Mouse (Mus musculus) natural killer cell, adult 2 months (primary cell): Measurements from ENCODE around the gene Rasa2.
A peak's percentile ranks its signal among the peaks of the same experiment; 100 is the strongest.
"Not testable (repeated sequence)": the region's sequence is repeated elsewhere in the genome, so short reads cannot be mapped to it uniquely, and the experiment has no call there.

ENCODE experiments used
- DNase-seq, 2 experiments: peaks; one replicate each; pipeline ENCODE4 v3.0.0; 2022; ENCODE audit warnings: low spot score in 2 of 2

The Rasa2 gene

DNA sequence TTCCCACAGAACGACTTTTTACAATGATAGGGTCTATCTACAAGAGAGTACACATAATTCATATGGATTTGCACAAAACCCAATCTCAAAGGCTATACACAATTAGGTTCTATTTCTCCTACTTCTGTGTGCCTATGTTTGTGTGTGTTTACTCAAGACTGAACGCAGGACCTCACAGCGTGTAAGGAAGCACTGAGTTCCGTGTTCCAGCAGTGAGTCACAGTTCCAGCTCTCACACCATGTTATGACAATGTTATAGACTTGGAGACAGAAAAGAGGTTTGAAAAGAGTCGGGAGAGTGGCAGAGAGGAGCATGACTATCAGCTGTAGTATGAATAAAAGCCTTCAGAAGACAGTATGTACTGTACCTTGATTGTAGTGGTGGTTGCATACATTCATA is 42.1 kb downstream of the Rasa2 start:
- no peak for DNase-seq

DNA sequence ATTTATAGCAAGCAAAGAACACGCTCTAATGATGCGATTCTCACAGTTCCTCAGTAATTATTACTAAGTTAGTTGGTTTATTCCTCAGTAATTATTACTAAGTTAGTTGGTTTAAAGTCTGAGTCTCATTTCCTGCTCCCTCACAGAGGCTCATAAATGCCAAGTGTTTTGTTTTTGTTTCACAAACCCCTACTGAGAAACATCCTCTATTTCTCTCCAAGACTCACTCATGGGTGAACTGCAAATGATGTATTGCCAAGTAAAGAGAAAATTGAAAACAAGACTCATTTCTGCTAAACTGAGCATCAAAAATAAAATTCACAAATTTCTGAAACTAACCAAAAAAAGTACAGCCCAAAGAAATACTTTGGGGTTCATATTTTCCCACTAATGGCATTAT is 47.9 kb downstream of the Rasa2 start:
- DNase-seq: no peak

DNA sequence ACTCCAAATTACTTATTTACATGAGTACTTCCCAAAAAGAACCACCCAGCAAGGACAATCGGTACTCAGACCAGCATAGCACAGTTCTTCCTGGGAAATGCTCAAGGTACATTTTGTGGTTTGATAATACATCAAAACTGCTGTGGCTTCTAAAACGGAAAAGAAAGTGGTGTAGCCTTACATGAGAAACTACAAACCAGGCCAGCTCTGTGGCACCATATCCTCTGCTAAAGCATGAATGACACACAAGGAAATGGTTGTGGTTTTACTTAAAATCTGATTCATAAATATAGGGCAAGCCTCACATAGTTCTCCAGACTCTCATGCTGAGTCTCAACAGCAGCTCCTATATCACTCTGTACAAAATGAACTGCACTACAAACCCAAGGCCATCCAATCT is 48.3 kb downstream of the Rasa2 start:
- peak; percentile 40 to 42 for DNase-seq

GRCm38 (mm10) chr9:96578190-96578589 is 53.2 kb downstream of the Rasa2 start:
- DNase-seq: no peak

DNA sequence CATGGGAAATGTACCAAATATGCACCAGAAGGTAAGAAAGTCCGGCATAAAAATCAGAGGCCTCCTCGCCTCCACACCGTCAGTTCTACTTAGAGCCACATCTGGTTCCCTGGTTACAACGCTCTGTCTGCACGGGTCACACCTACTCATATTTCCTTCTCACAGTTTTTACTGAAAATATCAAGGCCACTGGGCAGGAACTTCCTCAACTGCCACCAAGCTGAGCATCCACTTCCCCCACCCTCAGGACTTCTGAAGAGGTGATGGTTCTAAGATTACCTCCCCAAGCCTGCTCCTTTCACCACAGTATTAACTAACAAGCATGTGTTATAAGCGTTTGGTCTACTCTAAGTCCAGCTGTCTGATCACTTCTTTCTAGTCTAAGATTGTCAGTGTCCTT is 53.7 kb downstream of the Rasa2 start:
- DNase-seq: no peak

- no peak for DNase-seq
Measured at GRCm38 (mm10) chr9:96573252-96573651, 58.2 kb downstream of the Rasa2 start.

GRCm38 (mm10) chr9:96572754-96573153 is 58.7 kb downstream of the Rasa2 start:
- no peak for DNase-seq

DNA sequence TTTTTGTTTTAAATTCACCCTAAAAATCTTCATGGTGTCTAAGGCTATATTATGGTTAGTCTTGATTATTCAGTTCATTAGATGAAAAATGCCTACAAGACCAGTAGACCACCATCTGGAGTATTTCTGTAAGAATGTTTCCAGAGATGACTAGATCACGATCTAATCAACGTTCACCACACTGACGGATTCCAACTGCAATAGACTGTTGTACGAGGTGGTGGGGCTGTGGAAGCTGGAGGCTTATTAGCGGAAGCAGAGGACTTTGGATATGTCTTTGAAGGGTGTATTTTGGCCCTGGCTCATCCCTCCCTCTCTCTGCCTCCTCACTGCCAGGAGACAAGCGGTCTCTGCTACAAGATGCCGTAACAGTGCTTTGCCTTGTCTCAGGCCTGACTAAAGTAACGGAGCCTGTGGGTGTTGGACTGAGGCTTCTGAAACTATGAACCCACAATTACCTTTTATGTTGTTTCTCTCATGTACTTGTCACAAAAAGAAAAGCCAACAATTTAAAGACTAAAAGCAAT is 64.9 kb downstream of the Rasa2 start:
- no peak for DNase-seq

DNA sequence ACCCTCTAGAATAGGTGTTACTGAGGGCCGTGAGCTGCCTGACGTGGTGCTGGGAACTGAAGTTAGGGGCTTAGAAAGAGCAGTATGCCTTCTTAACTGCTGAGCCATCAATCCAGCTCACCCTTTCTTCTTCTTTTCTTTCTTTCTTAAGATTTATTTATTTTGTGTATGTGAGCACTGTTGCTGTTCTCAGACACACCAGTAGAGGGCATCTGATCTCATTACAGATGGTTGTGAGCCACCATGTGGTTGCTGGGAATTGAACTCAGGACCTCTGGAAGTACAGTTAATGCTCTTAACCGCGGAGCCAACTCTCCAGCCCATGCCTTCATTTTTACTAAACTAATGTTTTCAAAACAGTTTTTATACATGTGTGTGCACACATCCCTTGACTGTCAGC is 67.9 kb downstream of the Rasa2 start:
- DNase-seq: no peak

DNA sequence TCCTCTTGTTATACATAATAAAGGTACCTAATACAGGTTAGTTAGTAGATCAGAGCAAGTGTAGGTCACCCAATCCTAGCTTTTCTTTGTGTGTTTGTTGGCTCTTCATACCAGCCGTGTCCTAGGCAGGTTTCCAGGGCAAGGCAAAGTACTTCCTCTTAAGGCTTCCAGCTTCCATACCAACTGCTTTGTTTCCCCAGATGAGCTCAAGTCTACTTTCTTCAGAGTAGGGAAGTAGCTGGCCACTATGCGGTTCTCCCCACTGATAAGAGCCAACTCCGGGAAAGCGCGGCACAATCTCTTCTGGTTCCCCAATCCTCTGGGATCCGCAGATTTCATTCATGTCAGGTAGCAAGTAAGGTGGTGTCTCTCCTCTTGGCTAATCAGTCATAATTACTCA is 72.3 kb downstream of the Rasa2 start:
- no peak for DNase-seq

DNA sequence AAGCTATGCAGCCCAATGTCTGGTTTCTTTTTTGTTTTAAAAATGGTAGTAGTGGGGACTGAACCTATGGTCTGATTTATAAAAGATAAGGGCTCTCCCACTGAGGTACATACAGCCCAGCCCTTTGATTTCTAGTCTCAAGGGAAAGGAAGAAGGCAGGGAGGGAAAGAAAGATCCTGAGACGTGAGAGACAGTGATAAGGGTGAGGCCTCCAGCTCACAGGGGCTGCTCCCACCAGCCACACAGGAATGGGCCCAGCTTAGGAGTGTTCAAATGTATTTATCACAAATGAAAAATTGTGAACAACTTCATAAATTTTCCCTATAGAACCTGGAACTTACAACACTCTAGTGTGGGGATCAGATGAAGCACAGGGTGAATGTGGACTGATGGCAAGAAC is 72.8 kb downstream of the Rasa2 start:
- DNase-seq: no peak

GRCm38 (mm10) chr9:96554095-96554494 is 77.3 kb downstream of the Rasa2 start:
- DNase-seq: no peak

DNA sequence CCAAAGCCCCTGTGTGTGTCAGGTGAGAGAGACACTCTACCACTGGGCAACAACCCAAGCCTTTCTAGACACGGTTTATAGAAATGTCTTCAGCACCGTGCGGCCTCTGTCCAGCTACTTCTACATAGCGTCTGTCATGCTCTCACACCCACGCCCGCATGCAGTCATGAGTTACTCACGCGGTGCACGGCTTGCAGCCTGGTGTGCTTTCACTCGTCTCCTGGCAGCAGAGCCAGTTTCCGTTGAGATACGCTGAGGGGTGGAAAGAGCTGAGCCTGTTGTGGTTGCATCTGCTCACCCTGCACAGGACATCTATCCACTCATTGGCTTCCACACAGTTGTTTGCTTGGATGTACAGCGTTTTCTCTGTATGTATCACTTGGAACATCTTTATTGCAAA is 86.0 kb downstream of the Rasa2 start:
- DNase-seq: no peak

- DNase-seq: peak; percentile 13 to 60
Measured at GRCm38 (mm10) chr9:96543643-96544640, 87.5 kb downstream of the Rasa2 start.

DNA sequence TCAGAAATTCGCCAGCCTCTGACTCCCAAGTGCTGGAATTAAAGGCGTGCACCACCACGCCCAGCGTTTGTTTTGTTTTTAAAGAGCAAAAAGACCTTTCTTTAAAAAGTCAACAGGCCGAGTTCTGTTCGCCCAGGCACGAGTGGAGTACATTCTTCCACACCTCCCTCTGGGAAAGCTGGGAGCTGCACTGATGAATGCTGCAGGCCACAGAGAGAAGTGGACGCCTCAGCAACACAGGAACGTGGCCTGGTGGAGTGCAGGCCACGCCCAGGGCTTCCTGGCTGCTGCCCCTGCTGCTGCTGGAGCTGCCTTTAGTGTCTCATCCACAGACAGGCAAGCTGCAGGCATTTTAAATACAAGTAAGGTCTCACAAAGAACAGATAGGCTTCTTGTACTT is 92.5 kb downstream of the Rasa2 start:
- DNase-seq: no peak

DNA sequence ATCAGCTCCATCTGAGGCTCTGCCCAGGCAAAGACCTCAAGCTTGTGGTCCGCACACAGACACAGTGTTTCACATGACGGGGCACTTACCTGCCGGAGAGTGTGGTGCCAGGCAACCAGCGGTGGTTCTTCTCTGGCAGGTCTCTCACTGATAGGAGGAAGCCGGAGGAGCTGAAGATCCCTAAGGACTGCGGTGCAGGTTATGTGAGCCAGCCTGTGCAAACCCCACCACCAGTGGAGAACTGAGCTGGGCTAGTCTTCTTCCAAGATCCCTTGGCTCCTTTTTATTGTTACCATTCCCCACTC is 93.8 kb downstream of the Rasa2 start:
- DNase-seq: no peak

GRCm38 (mm10) chr9:96536895-96537614 is 94.4 kb downstream of the Rasa2 start:
- DNase-seq: no peak

GRCm38 (mm10) chr9:96536093-96536492 is 95.3 kb downstream of the Rasa2 start:
- not testable (repeated sequence) for DNase-seq

GRCm38 (mm10) chr9:96535431-96535830 is 96.0 kb downstream of the Rasa2 start:
- DNase-seq: no peak

DNA sequence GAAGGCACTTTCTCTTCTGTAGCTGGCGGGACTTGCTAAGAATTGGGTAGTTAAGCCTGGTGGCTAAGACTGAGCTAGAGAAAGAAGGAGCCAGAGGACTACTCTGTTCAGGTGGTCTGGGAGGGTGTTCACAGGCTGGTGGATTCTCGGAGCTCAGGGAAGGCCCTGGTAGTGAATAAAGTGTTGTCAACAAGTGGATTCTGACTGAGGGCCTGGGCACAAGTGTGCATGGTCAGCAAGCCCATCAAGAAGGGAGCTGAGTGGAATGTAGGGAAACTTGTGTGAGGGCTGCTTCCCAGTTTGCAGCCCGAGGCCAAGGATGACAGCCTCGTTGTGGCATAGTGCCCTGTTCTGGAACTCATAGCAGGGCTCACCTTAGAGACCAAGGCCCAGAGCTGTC is 97.2 kb downstream of the Rasa2 start:
- no peak for DNase-seq

- DNase-seq: no peak
Measured at GRCm38 (mm10) chr9:96533476-96533875, 97.9 kb downstream of the Rasa2 start.

DNA sequence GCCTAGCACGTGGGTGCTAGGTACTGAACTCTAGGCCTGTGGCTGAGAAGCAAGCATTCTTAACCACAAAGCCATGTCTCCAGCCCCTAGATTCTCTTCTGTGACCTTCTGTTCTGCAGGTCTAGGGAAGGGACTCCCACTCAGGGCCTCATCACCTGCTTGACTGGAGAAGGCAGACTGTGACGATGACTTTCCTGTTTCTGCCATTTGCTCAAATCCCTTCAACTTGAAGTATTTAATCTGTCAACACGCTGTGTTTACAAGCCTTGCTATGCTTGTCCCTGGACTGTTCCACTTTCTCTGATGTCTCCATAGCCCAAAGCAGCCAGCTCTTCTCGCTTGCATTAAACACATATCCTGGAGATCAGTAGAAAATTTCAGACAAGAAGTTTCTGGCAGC is 98.9 kb downstream of the Rasa2 start:
- no peak for DNase-seq

DNA sequence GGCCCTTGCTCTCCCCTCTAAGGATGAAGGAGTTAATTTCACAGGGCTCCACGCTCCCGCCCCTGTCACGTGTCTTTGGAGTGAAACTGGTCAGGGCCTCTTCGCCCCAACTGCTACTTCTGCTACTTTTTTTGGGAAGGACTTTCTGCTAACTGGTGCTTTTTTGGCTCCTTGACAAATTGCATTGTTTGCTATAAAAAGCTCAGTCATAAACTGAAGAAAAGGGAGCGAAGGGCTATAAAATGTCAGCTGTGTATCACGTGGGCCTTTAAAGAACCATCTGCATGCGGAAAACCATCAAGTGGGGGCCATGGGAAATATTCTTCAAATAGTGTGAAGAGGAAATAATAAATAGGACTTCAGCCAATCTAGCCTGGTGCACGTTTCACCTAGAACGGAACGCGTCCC is 100.7 kb downstream of the Rasa2 start:
- DNase-seq: no peak
